Mouse (Mus musculus): ENCODE data around the gene Gli1. TPM values are rescaled to one million over a fixed set of nuclear protein-coding genes. Genes with fewer than 3 reads are reported as not detected.

Gli1 gene
- polyA plus RNA-seq, 1 experiment from 2014 or later = 4.1 TPM

DNA sequence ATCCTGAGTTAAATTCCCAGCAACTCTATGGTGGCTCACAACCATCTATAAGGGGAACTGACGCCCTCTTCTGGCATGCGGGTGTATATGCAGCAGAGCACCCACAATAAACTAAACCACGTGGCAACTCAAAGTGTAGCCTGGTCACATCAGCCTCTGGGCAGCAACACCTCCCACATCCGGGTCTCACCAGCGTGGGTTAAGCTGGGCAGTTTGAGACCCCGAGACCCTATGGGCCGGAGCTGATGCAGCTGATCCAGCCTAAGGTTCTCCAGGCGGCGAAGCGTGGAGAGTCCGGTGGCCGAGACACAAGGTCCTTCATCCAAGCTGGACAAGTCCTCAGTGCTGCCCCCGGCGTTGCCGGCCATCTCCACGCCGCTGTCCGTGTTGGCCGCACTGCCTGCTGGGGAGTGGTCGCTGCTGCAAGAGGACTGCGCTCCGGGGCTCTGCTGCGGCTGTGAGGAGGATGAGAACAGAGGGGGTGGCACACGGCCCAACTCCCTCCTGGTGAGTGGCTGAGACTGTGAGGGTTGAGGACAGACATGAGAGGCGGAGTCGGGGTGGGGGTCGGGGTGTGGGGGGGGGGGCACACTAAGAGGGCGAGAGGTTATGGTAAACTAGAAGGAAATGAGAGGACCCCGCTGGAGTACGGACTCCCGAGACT, 9.4 kb downstream of the Gli1 start:
- no peak overlapping the region for H3K9ac ChIP-seq (ENCODE audit: low read depth, low read length)
- H3K4me1 ChIP-seq (replicated peaks; ENCODE audit: insufficient read depth, low read length) = no peaks in the 10 kb centered on the region
- H3K9me3 ChIP-seq (replicated peaks; ENCODE audit: low read length) = no peaks in the 10 kb centered on the region
- no peak overlapping the region for H3K4me3 ChIP-seq (replicated peaks; ENCODE audit: low read depth, low read length)
- ATAC-seq (replicated peaks; ENCODE audit: low FRiP score, low read depth) = no peak; the same call in 1 of the 2 replicates
- no peak overlapping the region for H3K27ac ChIP-seq
- 43% methylated on average over 31 of the region's 31 CpGs for WGBS
- H3K27me3 ChIP-seq (ENCODE audit: insufficient read depth, low read length) = peaks cover 8% of the 10 kb centered on the region; the same call in 1 of the 2 replicates
- no peak for DNase-seq (ENCODE audit: low spot score)
- H3K4me2 ChIP-seq (ENCODE audit: low read length) = peak overlapping the region; percentile 19; the same call in 1 of the 2 replicates
- no peaks in the 10 kb centered on the region for H3K36me3 ChIP-seq (ENCODE audit: insufficient read depth, low read length)
- peak; percentile 38 for TF ChIP-seq CTCF (IDR thresholded peaks at IDR 0.05; ENCODE audit: low read depth)

- H3K4me2 ChIP-seq (ENCODE audit: low read length) = no peak overlapping the region
- H3K27ac ChIP-seq = no peak overlapping the region
- H3K9me3 ChIP-seq (replicated peaks; ENCODE audit: low read length) = no peaks in the 10 kb centered on the region
- DNase-seq (ENCODE audit: low spot score) = no peak
- no peak for ATAC-seq (replicated peaks; ENCODE audit: low FRiP score, low read depth)
- H3K4me3 ChIP-seq (replicated peaks; ENCODE audit: low read depth, low read length) = no peak overlapping the region
- WGBS = 59% methylated on average over 7 of the region's 7 CpGs
- H3K36me3 ChIP-seq (ENCODE audit: insufficient read depth, low read length) = no peaks in the 10 kb centered on the region
- peaks cover 21% of the 10 kb centered on the region; the same call in 1 of the 2 replicates for H3K27me3 ChIP-seq (ENCODE audit: insufficient read depth, low read length)
- peaks cover 10% of the 10 kb centered on the region for H3K4me1 ChIP-seq (replicated peaks; ENCODE audit: insufficient read depth, low read length)
- H3K9ac ChIP-seq (ENCODE audit: low read depth, low read length) = no peak overlapping the region
- no peak for TF ChIP-seq CTCF (IDR thresholded peaks at IDR 0.05; ENCODE audit: low read depth)
Measured at GRCm38 (mm10) chr10:127330212-127330611, 11.6 kb downstream of the Gli1 start.

GRCm38 (mm10) chr10:127327461-127328145, 14.2 kb downstream of the Gli1 start:
- WGBS = 51% methylated on average over 18 of the region's 18 CpGs
- H3K9ac ChIP-seq (ENCODE audit: low read depth, low read length) = no peak overlapping the region
- no peaks in the 10 kb centered on the region for H3K9me3 ChIP-seq (replicated peaks; ENCODE audit: low read length)
- H3K27ac ChIP-seq = no peak overlapping the region
- no peaks in the 10 kb centered on the region for H3K36me3 ChIP-seq (ENCODE audit: insufficient read depth, low read length)
- DNase-seq (ENCODE audit: low spot score) (no peak), ATAC-seq (replicated peaks; ENCODE audit: low FRiP score, low read depth) (no peak)
- no peak overlapping the region for H3K4me2 ChIP-seq (ENCODE audit: low read length)
- no peak for TF ChIP-seq CTCF (IDR thresholded peaks at IDR 0.05; ENCODE audit: low read depth)
- peaks cover 10% of the 10 kb centered on the region for H3K4me1 ChIP-seq (replicated peaks; ENCODE audit: insufficient read depth, low read length)
- no peak overlapping the region for H3K4me3 ChIP-seq (replicated peaks; ENCODE audit: low read depth, low read length)
- peaks cover 22% of the 10 kb centered on the region; the same call in 1 of the 2 replicates for H3K27me3 ChIP-seq (ENCODE audit: insufficient read depth, low read length)

DNA sequence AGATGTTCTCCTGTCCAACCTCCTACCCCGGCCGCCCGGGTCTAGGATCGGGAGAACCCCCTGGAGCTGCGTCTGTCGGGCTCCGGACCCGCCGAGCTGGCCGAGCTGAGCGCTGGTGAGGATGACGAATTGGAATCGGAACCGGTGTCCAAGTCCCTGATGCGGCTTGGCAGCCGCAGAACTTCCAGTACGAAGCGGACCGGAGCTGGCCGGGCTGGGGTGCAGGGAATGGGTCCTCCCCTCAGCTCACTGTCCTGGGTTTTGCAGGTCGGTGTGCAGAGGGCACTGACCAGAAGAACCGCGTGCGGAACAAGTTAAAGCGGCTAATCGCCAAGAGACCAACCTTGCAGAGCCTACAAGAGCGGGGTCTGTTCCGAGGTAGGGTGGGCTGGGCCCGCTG, 14.9 kb downstream of the Gli1 start:
- peaks cover 10% of the 10 kb centered on the region for H3K4me1 ChIP-seq (replicated peaks; ENCODE audit: insufficient read depth, low read length)
- WGBS = 9% methylated on average over 29 of the region's 29 CpGs
- no peak for TF ChIP-seq CTCF (IDR thresholded peaks at IDR 0.05; ENCODE audit: low read depth)
- no peaks in the 10 kb centered on the region for H3K36me3 ChIP-seq (ENCODE audit: insufficient read depth, low read length)
- DNase-seq (ENCODE audit: low spot score) (no peak), ATAC-seq (replicated peaks; ENCODE audit: low FRiP score, low read depth) (0 out of 2 replicates have a peak, but pooled peaks have one; percentile 11)
- H3K9me3 ChIP-seq (replicated peaks; ENCODE audit: low read length) = no peaks in the 10 kb centered on the region
- H3K4me3 ChIP-seq (replicated peaks; ENCODE audit: low read depth, low read length) = peak overlapping the region; percentile 41
- H3K9ac ChIP-seq (ENCODE audit: low read depth, low read length) = peak overlapping the region; percentile 52
- no peak overlapping the region for H3K27ac ChIP-seq
- H3K4me2 ChIP-seq (ENCODE audit: low read length) = peak overlapping the region; percentile 89
- H3K27me3 ChIP-seq (ENCODE audit: insufficient read depth, low read length) = peaks cover 22% of the 10 kb centered on the region; the same call in 1 of the 2 replicates

DNA sequence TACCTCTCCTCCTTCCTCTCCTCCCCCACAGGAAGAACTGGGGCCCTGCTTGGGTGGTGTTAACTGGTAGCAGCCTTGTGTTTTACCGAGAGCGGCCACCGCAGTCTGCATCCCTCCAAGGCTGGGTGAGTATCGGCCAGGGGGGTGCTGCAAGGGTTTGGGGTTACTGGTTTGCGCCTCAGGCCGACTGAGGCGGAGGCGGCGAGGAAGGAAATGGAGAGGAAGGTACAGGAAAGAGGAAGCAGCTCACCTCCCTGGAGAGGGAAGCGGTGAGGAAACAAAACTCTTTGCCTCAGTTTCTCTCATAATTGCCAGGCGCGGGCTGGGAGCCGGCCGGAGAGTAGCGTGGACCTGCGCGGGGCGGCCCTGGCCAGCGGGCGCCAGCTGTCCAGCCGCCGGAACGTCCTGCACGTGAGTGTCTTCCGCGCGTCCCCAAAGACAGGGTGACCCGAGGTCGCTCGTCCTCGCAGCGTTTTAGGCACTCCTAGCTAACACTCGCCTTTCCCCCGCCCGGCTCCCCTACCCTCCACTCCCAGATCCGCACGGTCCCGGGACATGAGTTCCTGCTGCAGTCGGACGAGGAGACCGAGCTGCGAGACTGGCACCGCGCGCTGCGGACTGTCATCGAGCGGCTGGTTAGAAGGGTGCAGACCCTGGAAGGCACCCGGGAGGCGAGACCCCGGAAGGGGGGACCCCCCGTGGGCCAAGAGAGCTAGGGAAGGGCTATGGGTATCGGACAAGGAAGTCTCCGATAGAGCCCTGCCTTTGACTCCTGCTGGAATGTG, 15.6 kb downstream of the Gli1 start:
- Histone ChIP-seq H3K4me1 (replicated peaks; ENCODE audit: insufficient read depth, low read length) (peaks cover 10% of the 10 kb centered on the region), H3K4me2 (ENCODE audit: low read length) (peak overlapping the region; percentile 89), H3K36me3 (ENCODE audit: insufficient read depth, low read length) (no peaks in the 10 kb centered on the region), H3K9ac (ENCODE audit: low read depth, low read length) (peak overlapping the region; percentile 52), H3K27ac (no peak overlapping the region), H3K9me3 (replicated peaks; ENCODE audit: low read length) (no peaks in the 10 kb centered on the region), H3K4me3 (replicated peaks; ENCODE audit: low read depth, low read length) (peak overlapping the region; percentile 41), H3K27me3 (ENCODE audit: insufficient read depth, low read length) (peaks cover 22% of the 10 kb centered on the region; the same call in 1 of the 2 replicates)
- ATAC-seq (replicated peaks; ENCODE audit: low FRiP score, low read depth) (peak; percentile 33), DNase-seq (ENCODE audit: low spot score) (no peak)
- whole genome bisulfite sequencing = 1% methylated on average over 54 of the region's 54 CpGs
- no peak for TF ChIP-seq CTCF (IDR thresholded peaks at IDR 0.05; ENCODE audit: low read depth)

- Histone ChIP-seq H3K4me2 (ENCODE audit: low read length) (peak overlapping the region; percentile 89; the same call in 1 of the 2 replicates), H3K9me3 (replicated peaks; ENCODE audit: low read length) (no peaks in the 10 kb centered on the region), H3K4me3 (replicated peaks; ENCODE audit: low read depth, low read length) (peak overlapping the region; percentile 41; the same call in 1 of the 2 replicates), H3K9ac (ENCODE audit: low read depth, low read length) (peak overlapping the region; percentile 52), H3K36me3 (ENCODE audit: insufficient read depth, low read length) (no peaks in the 10 kb centered on the region), H3K4me1 (replicated peaks; ENCODE audit: insufficient read depth, low read length) (peaks cover 10% of the 10 kb centered on the region), H3K27me3 (ENCODE audit: insufficient read depth, low read length) (peaks cover 22% of the 10 kb centered on the region; the same call in 1 of the 2 replicates), H3K27ac (no peak overlapping the region)
- no peak for DNase-seq (ENCODE audit: low spot score)
- WGBS = 34% methylated on average over 14 of the region's 14 CpGs
- TF ChIP-seq CTCF (IDR thresholded peaks at IDR 0.05; ENCODE audit: low read depth) = no peak
- no peak for ATAC-seq (replicated peaks; ENCODE audit: low FRiP score, low read depth)
Measured at GRCm38 (mm10) chr10:127325454-127326016, 16.2 kb downstream of the Gli1 start.

Data from kidney, postnatal 0 days (tissue).